Mouse (Mus musculus): ENCODE results near the gene Nr1d1. TPM values are rescaled to one million over a fixed set of nuclear protein-coding genes. Genes with fewer than 3 reads are reported as not detected.
A peak's percentile ranks its signal among the peaks of the same experiment; 100 is the strongest.

Gene Nr1d1
- 2.2 and 2.4 TPM in 2 replicates for polyA plus RNA-seq (2015; fragmentation: Nextera tagmentation; extraction: Ambion mirVana)

- Histone ChIP-seq H3K27me3 (ENCODE audit: insufficient read depth, low read length) (no peaks in the 10 kb centered on the region), H3K4me3 (ENCODE audit: low read length) (peak within 1 kb of the TSS; percentile 44), H3K27ac (ENCODE audit: low read length) (peak within 1 kb of the TSS; percentile 94), H3K4me1 (ENCODE audit: insufficient read depth, low read length) (peaks cover 58% of the 10 kb centered on the region), H3K4me2 (replicated peaks; ENCODE audit: low read depth, low read length) (peak within 1 kb of the TSS; percentile 82), H3K9ac (replicated peaks; ENCODE audit: low read length) (peak within 1 kb of the TSS; percentile 62), H3K36me3 (ENCODE audit: insufficient read depth, low read length) (peaks cover 9% of the 10 kb centered on the region), H3K9me3 (ENCODE audit: low read length) (no peaks in the 10 kb centered on the region)
- under 1% methylated on average over 22 of the region's 22 CpGs for WGBS
- ATAC-seq (ENCODE audit: low FRiP score, low TSS enrichment) = 0 out of 2 replicates have a peak, but pooled peaks have one; percentile 7
These were observed at the start of gene Nr1d1 for GRCm38 (mm10) chr11:98774582-98775347. TSS of gene Nr1d1 (minus strand) at chr11:98775333.

- Histone ChIP-seq H3K9ac (replicated peaks; ENCODE audit: low read length) (no peak overlapping the region), H3K9me3 (ENCODE audit: low read length) (no peaks in the 10 kb centered on the region; the same call in 1 of the 2 replicates), H3K4me1 (ENCODE audit: insufficient read depth, low read length) (no peaks in the 10 kb centered on the region), H3K27ac (ENCODE audit: low read length) (no peak overlapping the region), H3K27me3 (ENCODE audit: insufficient read depth, low read length) (no peaks in the 10 kb centered on the region), H3K4me3 (ENCODE audit: low read length) (no peak overlapping the region), H3K36me3 (ENCODE audit: insufficient read depth, low read length) (peaks cover 82% of the 10 kb centered on the region), H3K4me2 (replicated peaks; ENCODE audit: low read depth, low read length) (no peak overlapping the region)
- 93% methylated on average over 5 of the region's 5 CpGs for WGBS
- ATAC-seq (ENCODE audit: low FRiP score, low TSS enrichment) = no peak
These were observed 45.8 kb upstream of the Nr1d1 start for GRCm38 (mm10) chr11:98820968-98821367.

GRCm38 (mm10) chr11:98816706-98817239 lies 41.6 kb upstream of the Nr1d1 start:
- no peak overlapping the region for H3K4me2 ChIP-seq (replicated peaks; ENCODE audit: low read depth, low read length)
- no peaks in the 10 kb centered on the region for H3K4me1 ChIP-seq (ENCODE audit: insufficient read depth, low read length)
- no peak overlapping the region for H3K9ac ChIP-seq (replicated peaks; ENCODE audit: low read length)
- H3K9me3 ChIP-seq (ENCODE audit: low read length) = no peaks in the 10 kb centered on the region; the same call in 1 of the 2 replicates
- ATAC-seq (ENCODE audit: low FRiP score, low TSS enrichment) = no peak
- H3K4me3 ChIP-seq (ENCODE audit: low read length) = no peak overlapping the region
- no peaks in the 10 kb centered on the region for H3K27me3 ChIP-seq (ENCODE audit: insufficient read depth, low read length)
- 87% methylated on average over 1 of the region's 1 CpGs for WGBS
- peaks cover 76% of the 10 kb centered on the region for H3K36me3 ChIP-seq (ENCODE audit: insufficient read depth, low read length)
- no peak overlapping the region for H3K27ac ChIP-seq (ENCODE audit: low read length)

GRCm38 (mm10) chr11:98810686-98811085 lies 35.6 kb upstream of the Nr1d1 start:
- H3K4me1 ChIP-seq (ENCODE audit: insufficient read depth, low read length) = peaks cover 20% of the 10 kb centered on the region
- no peak for ATAC-seq (ENCODE audit: low FRiP score, low TSS enrichment)
- peak overlapping the region; percentile 81 for H3K4me2 ChIP-seq (replicated peaks; ENCODE audit: low read depth, low read length)
- H3K36me3 ChIP-seq (ENCODE audit: insufficient read depth, low read length) = peaks cover 55% of the 10 kb centered on the region
- H3K27me3 ChIP-seq (ENCODE audit: insufficient read depth, low read length) = no peaks in the 10 kb centered on the region
- no peak overlapping the region for H3K27ac ChIP-seq (ENCODE audit: low read length)
- peak overlapping the region; percentile 94 for H3K4me3 ChIP-seq (ENCODE audit: low read length)
- H3K9me3 ChIP-seq (ENCODE audit: low read length) = no peaks in the 10 kb centered on the region
- 61% methylated on average over 7 of the region's 7 CpGs for WGBS
- H3K9ac ChIP-seq (replicated peaks; ENCODE audit: low read length) = peak overlapping the region; percentile 97; the same call in 1 of the 2 replicates

- Histone ChIP-seq H3K36me3 (ENCODE audit: insufficient read depth, low read length) (peaks cover 57% of the 10 kb centered on the region), H3K4me2 (replicated peaks; ENCODE audit: low read depth, low read length) (peak overlapping the region; percentile 81), H3K27me3 (ENCODE audit: insufficient read depth, low read length) (no peaks in the 10 kb centered on the region), H3K4me1 (ENCODE audit: insufficient read depth, low read length) (peaks cover 20% of the 10 kb centered on the region), H3K27ac (ENCODE audit: low read length) (peak overlapping the region; percentile 99), H3K9me3 (ENCODE audit: low read length) (no peaks in the 10 kb centered on the region), H3K9ac (replicated peaks; ENCODE audit: low read length) (peak overlapping the region; percentile 97), H3K4me3 (ENCODE audit: low read length) (peak overlapping the region; percentile 94)
- under 1% methylated on average over 75 of the region's 84 CpGs for WGBS
- peak; percentile 99 for ATAC-seq (ENCODE audit: low FRiP score, low TSS enrichment)
These were observed 34.5 kb upstream of the Nr1d1 start for GRCm38 (mm10) chr11:98809457-98810290.

- no peaks in the 10 kb centered on the region for H3K9me3 ChIP-seq (ENCODE audit: low read length)
- H3K4me2 ChIP-seq (replicated peaks; ENCODE audit: low read depth, low read length) = peak overlapping the region; percentile 62; the same call in 1 of the 2 replicates
- ATAC-seq (ENCODE audit: low FRiP score, low TSS enrichment) = no peak
- H3K9ac ChIP-seq (replicated peaks; ENCODE audit: low read length) = peak overlapping the region; percentile 48; the same call in 1 of the 2 replicates
- no peaks in the 10 kb centered on the region for H3K27me3 ChIP-seq (ENCODE audit: insufficient read depth, low read length)
- H3K4me3 ChIP-seq (ENCODE audit: low read length) = peak overlapping the region; percentile 94; the same call in 1 of the 2 replicates
- WGBS = 64% methylated on average over 2 of the region's 2 CpGs
- peaks cover 63% of the 10 kb centered on the region for H3K36me3 ChIP-seq (ENCODE audit: insufficient read depth, low read length)
- H3K4me1 ChIP-seq (ENCODE audit: insufficient read depth, low read length) = peaks cover 20% of the 10 kb centered on the region
- peak overlapping the region; percentile 99 for H3K27ac ChIP-seq (ENCODE audit: low read length)
These were observed 33.3 kb upstream of the Nr1d1 start for GRCm38 (mm10) chr11:98808417-98808816.

GRCm38 (mm10) chr11:98804605-98805004 lies 29.5 kb upstream of the Nr1d1 start, which contains the start of gene Casc3:
TSS of gene Casc3 (plus strand) at chr11:98804905.
- H3K36me3 ChIP-seq (ENCODE audit: insufficient read depth, low read length) = peaks cover 72% of the 10 kb centered on the region
- no peak for ATAC-seq (ENCODE audit: low FRiP score, low TSS enrichment)
- 87% methylated on average over 5 of the region's 5 CpGs for WGBS

GRCm38 (mm10) chr11:98797909-98798308 lies 22.8 kb upstream of the Nr1d1 start:
- peak overlapping the region; percentile 96 for H3K4me2 ChIP-seq (replicated peaks; ENCODE audit: low read depth, low read length)
- H3K36me3 ChIP-seq (ENCODE audit: insufficient read depth, low read length) = peaks cover 35% of the 10 kb centered on the region
- peaks cover 34% of the 10 kb centered on the region for H3K4me1 ChIP-seq (ENCODE audit: insufficient read depth, low read length)
- no peaks in the 10 kb centered on the region for H3K27me3 ChIP-seq (ENCODE audit: insufficient read depth, low read length)
- H3K27ac ChIP-seq (ENCODE audit: low read length) = peak overlapping the region; percentile 100; the same call in 1 of the 2 replicates
- H3K9me3 ChIP-seq (ENCODE audit: low read length) = no peaks in the 10 kb centered on the region
- no peak for ATAC-seq (ENCODE audit: low FRiP score, low TSS enrichment)
- H3K9ac ChIP-seq (replicated peaks; ENCODE audit: low read length) = peak overlapping the region; percentile 100
- peak overlapping the region; percentile 100 for H3K4me3 ChIP-seq (ENCODE audit: low read length)
- 34% methylated on average over 4 of the region's 4 CpGs for WGBS

More at GRCm38 (mm10) chr11:98804605-98805004, 29.5 kb upstream of the Nr1d1 start, which contains the start of gene Casc3:
- Histone ChIP-seq H3K4me3 (ENCODE audit: low read length) (no peak within 1 kb of the TSS), H3K4me2 (replicated peaks; ENCODE audit: low read depth, low read length) (no peak within 1 kb of the TSS), H3K9ac (replicated peaks; ENCODE audit: low read length) (no peak within 1 kb of the TSS), H3K27me3 (ENCODE audit: insufficient read depth, low read length) (no peaks in the 10 kb centered on the region), H3K27ac (ENCODE audit: low read length) (0 out of 2 replicates have a peak within 1 kb of the TSS, but pooled peaks have one; percentile 3), H3K4me1 (ENCODE audit: insufficient read depth, low read length) (peaks cover 10% of the 10 kb centered on the region; the same call in 1 of the 2 replicates), H3K9me3 (ENCODE audit: low read length) (no peaks in the 10 kb centered on the region)

GRCm38 (mm10) chr11:98797306-98797705 lies 22.2 kb upstream of the Nr1d1 start:
- H3K36me3 ChIP-seq (ENCODE audit: insufficient read depth, low read length) = peaks cover 29% of the 10 kb centered on the region
- H3K4me2 ChIP-seq (replicated peaks; ENCODE audit: low read depth, low read length) = peak overlapping the region; percentile 96
- 2% methylated on average over 5 of the region's 5 CpGs for WGBS
- no peaks in the 10 kb centered on the region for H3K9me3 ChIP-seq (ENCODE audit: low read length)
- H3K27me3 ChIP-seq (ENCODE audit: insufficient read depth, low read length) = no peaks in the 10 kb centered on the region
- peak overlapping the region; percentile 100 for H3K27ac ChIP-seq (ENCODE audit: low read length)
- ATAC-seq (ENCODE audit: low FRiP score, low TSS enrichment) = no peak
- H3K4me3 ChIP-seq (ENCODE audit: low read length) = peak overlapping the region; percentile 100
- H3K4me1 ChIP-seq (ENCODE audit: insufficient read depth, low read length) = peaks cover 40% of the 10 kb centered on the region
- peak overlapping the region; percentile 100 for H3K9ac ChIP-seq (replicated peaks; ENCODE audit: low read length)
